Mouse (Mus musculus) layer of hippocampus, postnatal 25 days (tissue): ENCODE data around the gene Pde2a. TPM values are rescaled to one million over a fixed set of nuclear protein-coding genes. Genes with fewer than 3 reads are reported as not detected.
"Not testable (repeated sequence)": the region's sequence is repeated elsewhere in the genome, so short reads cannot be mapped to it uniquely, and the experiment has no call there.

Experiments
- DNase-seq, 2 experiments: peaks; one replicate each; pipeline ENCODE4 v3.0.0; 2022; ENCODE audit warnings: mixed read lengths in 2 of 2, low spot score in 1 of 2; ENCODE audit errors: extremely low spot score in 1 of 2
- microRNA-seq, 2 experiments: library from miRNA; unstranded; fragments of <30 nt; microRNA quantifications; one replicate each; pipeline ENCODE4 v1.2.0; 2021
- total RNA-seq, 2 experiments: library from RNA; stranded (reverse); gene quantifications; 2 replicates each; pipeline ENCODE4 v1.2.3; 2021

Pde2a gene
- total RNA-seq, 2 experiments from 2014 or later = 295 to 297 TPM

DNA sequence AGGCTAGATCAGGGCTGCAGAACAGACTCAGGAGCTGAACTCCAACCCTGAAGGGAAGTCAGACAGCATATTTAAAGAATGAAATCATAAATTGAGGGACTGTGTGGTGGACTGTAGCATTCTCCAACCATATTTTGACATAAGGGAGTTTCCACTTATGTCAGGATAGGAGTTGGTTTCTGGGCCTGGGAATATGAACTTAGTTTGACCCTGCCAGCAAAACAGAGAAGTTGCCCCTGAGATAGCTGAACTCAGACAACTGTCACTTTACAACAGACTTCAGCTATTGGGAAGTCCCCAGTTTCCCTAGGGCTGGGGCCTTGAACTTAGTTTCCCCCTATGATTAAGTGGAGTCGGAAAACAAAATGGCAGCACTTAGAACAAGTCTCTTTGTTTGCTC, 130.0 kb downstream of the Pde2a start:
- no peak for DNase-seq

DNA sequence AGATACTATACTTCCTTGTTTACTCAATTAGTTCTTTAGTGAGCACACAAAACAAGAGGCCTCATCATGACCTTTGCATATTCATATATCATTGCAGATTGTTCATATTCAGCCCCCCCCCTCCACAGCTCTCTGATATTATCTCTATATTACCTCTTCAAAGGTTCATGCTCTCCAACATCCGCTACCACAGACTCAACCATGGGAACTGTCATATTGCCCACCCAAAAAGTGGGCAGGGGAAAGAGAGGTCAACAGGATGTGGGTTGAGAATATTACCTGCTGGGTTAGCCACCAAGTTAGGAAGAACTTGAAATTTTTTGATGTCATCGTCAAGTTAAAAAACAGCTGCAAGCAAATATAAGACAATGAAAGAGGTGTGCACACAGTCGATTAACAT, 134.0 kb downstream of the Pde2a start:
- not testable (repeated sequence) for DNase-seq

DNA sequence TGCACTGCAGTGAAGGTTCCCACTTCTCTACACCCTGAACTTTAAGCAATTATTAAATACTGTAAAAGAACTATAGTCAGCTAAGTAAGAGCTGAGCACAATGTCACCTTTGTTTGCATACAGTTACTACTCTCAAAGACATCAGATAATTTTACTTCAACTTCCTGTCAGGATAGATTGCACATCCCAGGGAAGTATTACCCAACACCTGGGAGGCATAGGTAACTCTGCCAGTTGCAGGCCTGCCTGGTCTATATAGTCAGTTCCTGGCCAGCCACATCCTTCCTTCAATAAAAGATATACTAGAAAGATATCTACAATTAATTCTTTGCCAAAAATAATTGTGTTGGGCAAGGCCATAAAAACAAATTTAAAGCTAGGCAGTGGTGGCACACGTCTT, 135.9 kb downstream of the Pde2a start:
- DNase-seq = no peak

DNA sequence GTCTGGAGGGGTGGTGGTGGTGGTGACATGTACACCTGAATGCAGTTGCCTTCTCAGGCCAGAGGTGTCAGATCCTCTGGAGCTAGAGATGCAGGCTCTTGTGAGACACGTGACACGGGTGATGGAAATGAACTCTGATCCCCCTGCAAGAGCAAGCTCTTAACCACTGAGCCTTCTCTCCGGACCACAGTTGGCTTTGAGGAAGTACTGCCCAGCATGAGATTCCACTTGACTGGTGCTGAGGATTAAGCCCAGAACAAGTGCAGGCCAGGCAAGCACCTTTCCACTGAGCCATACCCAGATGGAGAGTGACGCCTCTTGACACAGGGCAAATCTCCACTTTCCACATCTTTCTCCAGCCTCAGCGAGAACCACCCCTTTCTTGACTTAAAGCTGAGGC, 137.9 kb downstream of the Pde2a start:
- DNase-seq = not testable (repeated sequence)

Small RNAs within 50 kb of the gene (microRNA-seq; reads per million reads assigned to microRNA genes)
- gene Mir139 = 104,589 to 122,516 reads per million in 2 experiments

Other genes with a start within 250 kb of the Pde2a start
- 10 to 100 TPM; 35.1 to 36.6 TPM for gene Atg16l2, start 119.4 kb upstream of the Pde2a start, total RNA-seq
- gene Stard10, start 104.6 kb upstream of the Pde2a start, total RNA-seq = 10 to 100 TPM; 22.4 to 23.0 TPM
- 10 to 100 TPM; 13.9 to 24.2 TPM for gene Arap1, start 73.6 kb upstream of the Pde2a start, total RNA-seq
- gene Gm45837, start 10.8 kb upstream of the Pde2a start, total RNA-seq = not detected
- not detected for gene Art2b, start 163.9 kb downstream of the Pde2a start, total RNA-seq
- 10 to 100 TPM; 55.1 to 56.1 TPM for gene Clpb, start 241.9 kb downstream of the Pde2a start, total RNA-seq